In the genomic region with DNA sequence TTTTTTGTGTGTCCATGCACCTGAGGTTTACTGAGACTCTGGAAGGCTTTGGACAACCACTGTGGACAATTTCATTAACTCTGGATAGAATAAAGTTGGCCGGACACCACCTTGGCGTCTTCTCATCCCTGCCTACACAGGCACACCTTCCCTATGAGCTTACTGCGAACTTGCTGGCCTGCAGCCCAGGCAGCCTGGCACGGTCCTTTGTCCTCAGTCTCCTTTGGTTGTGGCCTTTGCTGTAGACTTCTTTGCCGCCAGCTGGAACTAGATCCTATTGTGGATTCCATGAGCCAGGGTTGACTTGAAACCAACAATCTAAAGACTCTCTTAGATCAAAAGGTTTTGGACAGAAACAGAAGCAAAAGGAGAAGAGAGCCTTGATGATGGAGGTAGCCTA, we compare ENCODE assay signal across 14 mouse cellular contexts. TPM values are rescaled to one million over a fixed set of nuclear protein-coding genes. Genes with fewer than 3 reads are reported as not detected.
DNase-seq lines count a peak whose midpoint lies in the region; ATAC-seq and TF ChIP-seq lines count a peak whose summit lies in the region.
"Had no signal": no experiment of that assay in that cellular context is flagged by ENCODE, and none has a peak within 500 bp of the region (broad histone marks: within the 10 kb centered on the region; RNA-seq: fewer than 3 reads in every experiment).

No protein-coding gene starts in this region.

- H3K27ac ChIP-seq in heart, embryonic 10.5 days = no peak overlapping the region
- no peak overlapping the region for H3K27ac ChIP-seq in liver, adult 2 months (replicated peaks; ENCODE audit: insufficient read depth, low read depth, low read length)
- no peak overlapping the region for H3K27ac ChIP-seq in liver, embryonic 12.5 days
- no peak overlapping the region for H3K27ac ChIP-seq in liver, postnatal 0 days (ENCODE audit: low read depth)
- H3K27ac ChIP-seq: embryonic facial prominence, embryonic 15.5 days; hindbrain, embryonic 12.5 days; left cerebral cortex, adult 2 months; limb, embryonic 15.5 days had no signal

- intact Hi-C loops in heart, postnatal 36 days (cut with DNase I) = no loop called here

- no peak for TF ChIP-seq POLR2A in liver, adult 2 months (IDR thresholded peaks at IDR 0.05; ENCODE audit: extremely low read depth, insufficient read depth, low read length)

- no peaks in the 10 kb centered on the region for H3K4me1 ChIP-seq in heart, embryonic 10.5 days
- no peaks in the 10 kb centered on the region; the same call in 1 of the 2 replicates for H3K4me1 ChIP-seq in liver, adult 2 months (ENCODE audit: control insufficient read depth, insufficient read depth, low read length)
- peaks cover 8% of the 10 kb centered on the region; the same call in 1 of the 2 replicates for H3K4me1 ChIP-seq in liver, embryonic 12.5 days
- H3K4me1 ChIP-seq in liver, postnatal 0 days (ENCODE audit: insufficient read depth) = peaks cover 3% of the 10 kb centered on the region; the same call in 1 of the 2 replicates
- H3K4me1 ChIP-seq: embryonic facial prominence, embryonic 15.5 days; hindbrain, embryonic 12.5 days; limb, embryonic 15.5 days had no signal

- TF ChIP-seq EP300 in liver, postnatal 0 days (IDR thresholded peaks at IDR 0.05; ENCODE audit: low read depth) = no peak

- no peak overlapping the region for H3K4me3 ChIP-seq in heart, embryonic 10.5 days
- no peak overlapping the region for H3K4me3 ChIP-seq in liver, adult 2 months (ENCODE audit: insufficient read depth, low read depth, low read length)
- no peak overlapping the region for H3K4me3 ChIP-seq in liver, embryonic 12.5 days
- no peak overlapping the region for H3K4me3 ChIP-seq in liver, postnatal 0 days (ENCODE audit: low read depth, low read length)
- H3K4me3 ChIP-seq: embryonic facial prominence, embryonic 15.5 days; hindbrain, embryonic 12.5 days; left cerebral cortex, adult 2 months; limb, embryonic 15.5 days had no signal

- no peaks in the 10 kb centered on the region for H3K79me2 ChIP-seq in liver, adult 2 months (ENCODE audit: control insufficient read depth, insufficient read depth, low read length)

- 78% methylated on average over 5 of the region's 5 CpGs for WGBS in heart, embryonic 10.5 days
- 29% methylated on average over 5 of the region's 5 CpGs for WGBS in liver, adult 2 months
- 71% methylated on average over 5 of the region's 5 CpGs for WGBS in liver, embryonic 12.5 days (ENCODE audit: insufficient replicate concordance)
- WGBS in liver, postnatal 0 days (ENCODE audit: insufficient replicate concordance) = 75% methylated on average over 5 of the region's 5 CpGs

- no peaks in the 10 kb centered on the region for H3K36me3 ChIP-seq in heart, embryonic 10.5 days
- H3K36me3 ChIP-seq in liver, adult 2 months (ENCODE audit: control insufficient read depth, insufficient read depth, low read length) = no peaks in the 10 kb centered on the region
- H3K36me3 ChIP-seq in liver, embryonic 12.5 days = no peaks in the 10 kb centered on the region
- H3K36me3 ChIP-seq in liver, postnatal 0 days (replicated peaks; ENCODE audit: insufficient read depth, low read length) = no peaks in the 10 kb centered on the region
- H3K36me3 ChIP-seq: embryonic facial prominence, embryonic 15.5 days; hindbrain, embryonic 12.5 days; limb, embryonic 15.5 days had no signal

- peak; percentile 89 for DNase-seq in heart, adult 11 months
- DNase-seq in heart, embryonic 10.5 days (ENCODE audit: low spot score) = no peak
- DNase-seq in liver, adult 2 months (ENCODE audit: extremely low read depth, low read depth, low spot score) = peak; percentile 65
- DNase-seq in cerebellum, adult 9-10 months = peak; percentile 88
- DNase-seq in heart, postnatal 36 days = peak; percentile 35 to 42
- no peak for DNase-seq in layer of hippocampus, adult 9-10 months (ENCODE audit: low spot score)
- DNase-seq in liver, postnatal 0 days = no peak
- DNase-seq: gastrocnemius, postnatal 36 days had no signal

- H3K9ac ChIP-seq in liver, adult 2 months (ENCODE audit: low read depth, low read length) = no peak overlapping the region
- H3K9ac ChIP-seq in liver, embryonic 12.5 days = no peak overlapping the region
- no peak overlapping the region for H3K9ac ChIP-seq in liver, postnatal 0 days (replicated peaks)
- H3K9ac ChIP-seq: embryonic facial prominence, embryonic 15.5 days; hindbrain, embryonic 12.5 days; limb, embryonic 15.5 days had no signal

- no peak for TF ChIP-seq CTCF in liver, adult 2 months (IDR thresholded peaks at IDR 0.05; ENCODE audit: low read depth, low read length)
- no peak for TF ChIP-seq CTCF in liver, postnatal 0 days (IDR thresholded peaks at IDR 0.05; ENCODE audit: low read depth)

- ATAC-seq in liver, embryonic 12.5 days = no peak
- no peak for ATAC-seq in liver, postnatal 0 days
- ATAC-seq: activated CD4-positive, CD25-positive, alpha-beta regulatory T cell, adult 4 months had no signal

- no peak overlapping the region for H3K4me2 ChIP-seq in liver, embryonic 12.5 days
- no peak overlapping the region for H3K4me2 ChIP-seq in liver, postnatal 0 days (ENCODE audit: low read depth, low read length)
- H3K4me2 ChIP-seq: embryonic facial prominence, embryonic 15.5 days; hindbrain, embryonic 12.5 days; limb, embryonic 15.5 days had no signal

- H3K9me3 ChIP-seq in heart, embryonic 10.5 days = no peaks in the 10 kb centered on the region
- no peaks in the 10 kb centered on the region for H3K9me3 ChIP-seq in liver, embryonic 12.5 days (replicated peaks)
- no peaks in the 10 kb centered on the region for H3K9me3 ChIP-seq in liver, postnatal 0 days (ENCODE audit: low read length)
- H3K9me3 ChIP-seq: embryonic facial prominence, embryonic 15.5 days; hindbrain, embryonic 12.5 days; limb, embryonic 15.5 days had no signal

- no peaks in the 10 kb centered on the region for H3K27me3 ChIP-seq in heart, embryonic 10.5 days (ENCODE audit: insufficient read depth, poor library complexity, severe bottlenecking)
- H3K27me3 ChIP-seq in liver, adult 2 months (ENCODE audit: control insufficient read depth, insufficient read depth, low read length) = no peaks in the 10 kb centered on the region
- no peaks in the 10 kb centered on the region for H3K27me3 ChIP-seq in liver, embryonic 12.5 days (replicated peaks)
- H3K27me3 ChIP-seq in liver, postnatal 0 days (ENCODE audit: insufficient read depth, low read length) = no peaks in the 10 kb centered on the region
- H3K27me3 ChIP-seq: embryonic facial prominence, embryonic 15.5 days; hindbrain, embryonic 12.5 days; limb, embryonic 15.5 days had no signal

RNA-seq across cellular contexts. Expression of a gene that starts 45.2 kb away (rescaled TPM):
- polyA plus RNA-seq in heart, embryonic 10.5 days (2016; fragmentation: Nextera tagmentation; extraction: Ambion mirVana) = 285 and 415 TPM in 2 replicates
- total RNA-seq in liver, adult 2 months (2014; rRNA removed) = 39.9 and 55.1 TPM in 2 replicates
- 7.5 and 8.1 TPM in 2 replicates for polyA plus RNA-seq in liver, adult 2 months (2012; rRNA removed)
- polyA plus RNA-seq in liver, embryonic 12.5 days (2016; fragmentation: Nextera tagmentation; extraction: Ambion mirVana) = 199 and 208 TPM in 2 replicates
- total RNA-seq in heart, postnatal 36 days (2021) = 10 to 100 TPM; 60.7 to 62.3 TPM
- polyA plus RNA-seq in liver, postnatal 0 days (2015; fragmentation: Nextera tagmentation; extraction: Ambion mirVana) = 96.2 and 97.3 TPM in 2 replicates

RNA-seq across cellular contexts. Expression of a gene that starts 59.4 kb away (rescaled TPM):
- 207 and 266 TPM in 2 replicates for polyA plus RNA-seq in heart, embryonic 10.5 days (2016; fragmentation: Nextera tagmentation; extraction: Ambion mirVana)
- 18.3 and 21.9 TPM in 2 replicates for total RNA-seq in liver, adult 2 months (2014; rRNA removed)
- polyA plus RNA-seq in liver, adult 2 months (2012; rRNA removed) = 7.3 and 14.2 TPM in 2 replicates
- 274 and 282 TPM in 2 replicates for polyA plus RNA-seq in liver, embryonic 12.5 days (2016; fragmentation: Nextera tagmentation; extraction: Ambion mirVana)
- 10 to 100 TPM; 24.0 to 32.1 TPM for total RNA-seq in heart, postnatal 36 days (2021)
- 80.6 and 81.8 TPM in 2 replicates for polyA plus RNA-seq in liver, postnatal 0 days (2015; fragmentation: Nextera tagmentation; extraction: Ambion mirVana)

Comparison
In these comparisons a context has a peak if more than half of its experiments do, and no peak if none do; other contexts are left out.
1. DNase-seq: peak in heart, adult 11 months (single experiment), liver, adult 2 months (single experiment), cerebellum, adult 9-10 months (single experiment) and heart, postnatal 36 days (2 of 2); none in heart, embryonic 10.5 days (single experiment), layer of hippocampus, adult 9-10 months (single experiment) and liver, postnatal 0 days (single experiment).
2. RNA of a gene that starts 45.2 kb away (polyA plus RNA-seq): 285 to 415 TPM in heart, embryonic 10.5 days, 199 to 208 TPM in liver, embryonic 12.5 days and 96.2 to 97.3 TPM in liver, postnatal 0 days; 7.5 to 8.1 TPM in liver, adult 2 months; every median in the first group is over 10 times any median in the second.